Mouse (Mus musculus): ENCODE data around the gene Gm49321. TPM values are rescaled to one million over a fixed set of nuclear protein-coding genes. Genes with fewer than 3 reads are reported as not detected.

Gene Gm49321
- polyA plus RNA-seq, 1 experiment = not detected

DNA sequence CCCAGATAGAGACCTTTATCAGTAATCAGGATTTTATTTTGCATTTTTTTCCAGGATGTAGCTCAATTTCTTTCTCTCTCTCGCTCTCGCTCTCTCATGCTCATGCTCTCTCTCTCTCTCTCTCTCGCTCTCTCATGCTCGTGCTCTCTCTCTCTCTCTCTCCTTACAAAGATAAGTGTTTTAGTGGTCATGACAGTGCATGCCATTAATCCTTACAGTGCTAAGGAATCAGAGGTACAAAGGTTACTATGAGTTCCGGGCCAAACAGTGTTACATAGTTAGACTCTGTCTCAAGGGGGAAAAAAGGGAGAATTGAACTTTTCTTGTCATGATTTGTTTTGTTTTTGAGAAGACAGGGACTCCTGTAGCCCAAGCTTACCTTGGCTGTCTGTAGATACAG lies 42.2 kb downstream of the Gm49321 start:
- Histone ChIP-seq H3ac (ENCODE audit: control insufficient read depth, insufficient read length, low read depth) (no peak overlapping the region), H3K36me3 (ENCODE audit: control insufficient read depth, insufficient read depth) (peaks cover 82% of the 10 kb centered on the region), H3K27me3 (ENCODE audit: control insufficient read depth, insufficient read depth, insufficient read length) (no peaks in the 10 kb centered on the region), H3K79me2 (ENCODE audit: control insufficient read depth, insufficient read depth) (no peaks in the 10 kb centered on the region), H3K4me3 (ENCODE audit: insufficient read depth, poor library complexity, severe bottlenecking) (no peak overlapping the region), H3K79me3 (ENCODE audit: low read depth) (no peaks in the 10 kb centered on the region)
- TF ChIP-seq USF1 (IDR thresholded peaks at IDR 0.05; ENCODE audit: low read depth) (no peak), MYOG (IDR thresholded peaks at IDR 0.05; ENCODE audit: control insufficient read depth, extremely low read depth, insufficient read length) (no peak), CTCF (IDR thresholded peaks at IDR 0.05; ENCODE audit: control insufficient read depth, insufficient read depth, insufficient read length) (no peak), FOSL1 (IDR thresholded peaks at IDR 0.05; ENCODE audit: insufficient read depth, low read length, poor library complexity, severe bottlenecking) (no peak), MAX (IDR thresholded peaks at IDR 0.05) (no peak), MYOD1 (IDR thresholded peaks at IDR 0.05; ENCODE audit: control insufficient read depth, insufficient read length, low read depth) (no peak), CEBPB (IDR thresholded peaks at IDR 0.05; ENCODE audit: low read depth) (no peak)

DNA sequence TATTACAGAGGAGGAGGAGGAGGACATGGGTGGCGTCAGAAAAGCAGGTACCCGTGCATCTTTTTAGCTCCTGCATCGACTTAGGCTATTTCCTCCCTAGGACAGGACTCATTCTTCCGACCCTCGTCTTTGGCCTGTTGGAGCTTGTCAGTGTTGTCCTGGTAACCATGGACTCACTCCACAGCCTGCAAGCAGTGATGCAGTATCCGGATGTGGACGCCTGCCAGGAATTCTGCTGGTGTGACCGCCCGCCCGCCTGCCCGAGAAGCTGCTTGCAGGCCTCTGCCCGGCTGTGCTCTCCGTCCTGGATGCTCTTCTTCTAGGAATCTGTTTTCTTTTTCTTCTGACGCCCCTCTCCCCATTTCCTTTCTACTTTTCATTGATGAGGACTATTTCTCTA lies 45.1 kb downstream of the Gm49321 start:
- TF ChIP-seq MYOG (IDR thresholded peaks at IDR 0.05; ENCODE audit: control insufficient read depth, extremely low read depth, insufficient read length) (no peak), FOSL1 (IDR thresholded peaks at IDR 0.05; ENCODE audit: insufficient read depth, low read length, poor library complexity, severe bottlenecking) (no peak), MYOD1 (IDR thresholded peaks at IDR 0.05; ENCODE audit: control insufficient read depth, insufficient read length, low read depth) (no peak), MAX (IDR thresholded peaks at IDR 0.05) (no peak)
- Histone ChIP-seq H3ac (ENCODE audit: control insufficient read depth, insufficient read length, low read depth) (no peak overlapping the region), H3K36me3 (ENCODE audit: control insufficient read depth, insufficient read depth) (peaks cover 81% of the 10 kb centered on the region), H3K79me3 (ENCODE audit: low read depth) (no peaks in the 10 kb centered on the region), H3K4me3 (ENCODE audit: insufficient read depth, poor library complexity, severe bottlenecking) (no peak overlapping the region), H3K79me2 (ENCODE audit: control insufficient read depth, insufficient read depth) (no peaks in the 10 kb centered on the region), H3K27me3 (ENCODE audit: control insufficient read depth, insufficient read depth, insufficient read length) (no peaks in the 10 kb centered on the region)

DNA sequence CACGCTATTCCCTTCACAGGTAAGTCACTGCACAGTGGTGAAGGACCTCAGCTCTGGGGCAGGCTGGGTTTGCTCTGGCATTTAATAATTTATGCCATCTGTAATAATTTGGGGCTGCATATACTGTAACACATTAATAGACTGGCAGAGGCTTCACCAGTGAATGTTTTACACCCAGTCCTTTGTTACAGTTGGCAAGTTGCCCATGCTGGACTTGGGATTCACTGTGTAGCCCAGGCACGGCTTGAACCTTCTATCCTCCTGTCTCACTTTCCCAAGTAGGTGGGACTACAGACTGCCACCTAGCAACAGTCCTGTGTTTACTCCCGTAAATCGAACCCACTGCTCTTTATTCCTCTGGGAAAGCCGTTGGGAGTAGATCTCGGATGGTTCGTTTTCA lies 48.8 kb downstream of the Gm49321 start:
- no peaks in the 10 kb centered on the region for H3K27me3 ChIP-seq (ENCODE audit: control insufficient read depth, insufficient read depth, insufficient read length)
- peaks cover 55% of the 10 kb centered on the region for H3K36me3 ChIP-seq (ENCODE audit: control insufficient read depth, insufficient read depth)
- no peak overlapping the region for H3K4me3 ChIP-seq (ENCODE audit: insufficient read depth, poor library complexity, severe bottlenecking)
- H3ac ChIP-seq (ENCODE audit: control insufficient read depth, insufficient read length, low read depth) = no peak overlapping the region
- no peaks in the 10 kb centered on the region for H3K79me2 ChIP-seq (ENCODE audit: control insufficient read depth, insufficient read depth)
- H3K79me3 ChIP-seq (ENCODE audit: low read depth) = no peaks in the 10 kb centered on the region
- TF ChIP-seq MYOG (IDR thresholded peaks at IDR 0.05; ENCODE audit: control insufficient read depth, extremely low read depth, insufficient read length) (no peak), MYOD1 (IDR thresholded peaks at IDR 0.05; ENCODE audit: control insufficient read depth, insufficient read length, low read depth) (no peak), CEBPB (IDR thresholded peaks at IDR 0.05; ENCODE audit: low read depth) (no peak), MAX (IDR thresholded peaks at IDR 0.05) (no peak), FOSL1 (IDR thresholded peaks at IDR 0.05; ENCODE audit: insufficient read depth, low read length, poor library complexity, severe bottlenecking) (no peak), CTCF (IDR thresholded peaks at IDR 0.05; ENCODE audit: control insufficient read depth, insufficient read depth, insufficient read length) (no peak), USF1 (IDR thresholded peaks at IDR 0.05; ENCODE audit: low read depth) (no peak)

- TF ChIP-seq CEBPB (IDR thresholded peaks at IDR 0.05; ENCODE audit: low read depth) (no peak), MYOD1 (IDR thresholded peaks at IDR 0.05; ENCODE audit: control insufficient read depth, insufficient read length, low read depth) (no peak), MYOG (IDR thresholded peaks at IDR 0.05; ENCODE audit: control insufficient read depth, extremely low read depth, insufficient read length) (no peak), FOSL1 (IDR thresholded peaks at IDR 0.05; ENCODE audit: insufficient read depth, low read length, poor library complexity, severe bottlenecking) (no peak), CTCF (IDR thresholded peaks at IDR 0.05; ENCODE audit: control insufficient read depth, insufficient read depth, insufficient read length) (no peak), MAX (IDR thresholded peaks at IDR 0.05) (no peak), USF1 (IDR thresholded peaks at IDR 0.05; ENCODE audit: low read depth) (no peak)
- no peak overlapping the region for H3ac ChIP-seq (ENCODE audit: control insufficient read depth, insufficient read length, low read depth)
Measured at GRCm38 (mm10) chr12:73988393-73989008, 51.0 kb downstream of the Gm49321 start.

DNA sequence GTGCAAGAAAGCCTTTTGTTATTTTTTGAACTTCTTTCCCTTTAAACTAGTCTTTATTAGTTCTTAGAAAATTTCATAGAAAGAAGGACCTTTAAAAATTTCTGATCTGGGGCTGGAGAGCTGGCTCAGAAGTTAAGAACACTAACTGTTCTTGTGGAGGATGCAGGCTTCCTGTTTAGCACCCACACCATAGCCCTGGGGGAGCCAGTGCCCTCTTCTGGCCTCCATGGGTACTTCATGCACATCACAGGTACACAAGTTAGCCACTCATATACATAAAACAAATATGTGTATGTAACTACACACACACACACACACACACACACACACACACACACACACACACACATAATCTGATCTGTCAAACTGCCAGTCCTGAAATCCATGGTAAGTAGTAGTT lies 52.1 kb downstream of the Gm49321 start:
- no peaks in the 10 kb centered on the region for H3K27me3 ChIP-seq (ENCODE audit: control insufficient read depth, insufficient read depth, insufficient read length)
- TF ChIP-seq CTCF (IDR thresholded peaks at IDR 0.05; ENCODE audit: control insufficient read depth, insufficient read depth, insufficient read length) (no peak), CEBPB (IDR thresholded peaks at IDR 0.05; ENCODE audit: low read depth) (no peak)
- H3ac ChIP-seq (ENCODE audit: control insufficient read depth, insufficient read length, low read depth) = no peak overlapping the region
- no peaks in the 10 kb centered on the region for H3K79me3 ChIP-seq (ENCODE audit: low read depth)
- peaks cover 26% of the 10 kb centered on the region for H3K36me3 ChIP-seq (ENCODE audit: control insufficient read depth, insufficient read depth)
- H3K79me2 ChIP-seq (ENCODE audit: control insufficient read depth, insufficient read depth) = no peaks in the 10 kb centered on the region
- H3K4me3 ChIP-seq (ENCODE audit: insufficient read depth, poor library complexity, severe bottlenecking) = no peak overlapping the region

More at GRCm38 (mm10) chr12:73988393-73989008, 51.0 kb downstream of the Gm49321 start:
- Histone ChIP-seq H3K36me3 (ENCODE audit: control insufficient read depth, insufficient read depth) (peaks cover 34% of the 10 kb centered on the region), H3K27me3 (ENCODE audit: control insufficient read depth, insufficient read depth, insufficient read length) (no peaks in the 10 kb centered on the region), H3K4me3 (ENCODE audit: insufficient read depth, poor library complexity, severe bottlenecking) (no peak overlapping the region), H3K79me3 (ENCODE audit: low read depth) (no peaks in the 10 kb centered on the region), H3K79me2 (ENCODE audit: control insufficient read depth, insufficient read depth) (no peaks in the 10 kb centered on the region)

- Histone ChIP-seq H3K36me3 (ENCODE audit: control insufficient read depth, insufficient read depth) (no peaks in the 10 kb centered on the region), H3K79me2 (ENCODE audit: control insufficient read depth, insufficient read depth) (no peaks in the 10 kb centered on the region), H3K27me3 (ENCODE audit: control insufficient read depth, insufficient read depth, insufficient read length) (peaks cover 26% of the 10 kb centered on the region), H3K4me3 (ENCODE audit: insufficient read depth, poor library complexity, severe bottlenecking) (no peak overlapping the region), H3K79me3 (ENCODE audit: low read depth) (no peaks in the 10 kb centered on the region), H3ac (ENCODE audit: control insufficient read depth, insufficient read length, low read depth) (no peak overlapping the region)
- TF ChIP-seq MAX (IDR thresholded peaks at IDR 0.05) (no peak), CTCF (IDR thresholded peaks at IDR 0.05; ENCODE audit: control insufficient read depth, insufficient read depth, insufficient read length) (no peak), CEBPB (IDR thresholded peaks at IDR 0.05; ENCODE audit: low read depth) (no peak), USF1 (IDR thresholded peaks at IDR 0.05; ENCODE audit: low read depth) (no peak), MYOD1 (IDR thresholded peaks at IDR 0.05; ENCODE audit: control insufficient read depth, insufficient read length, low read depth) (no peak), MYOG (IDR thresholded peaks at IDR 0.05; ENCODE audit: control insufficient read depth, extremely low read depth, insufficient read length) (no peak), FOSL1 (IDR thresholded peaks at IDR 0.05; ENCODE audit: insufficient read depth, low read length, poor library complexity, severe bottlenecking) (no peak)
Measured at GRCm38 (mm10) chr12:73996906-73997296, 59.4 kb downstream of the Gm49321 start.
